Mouse (Mus musculus): ENCODE results near the gene Tekt3.

- TF ChIP-seq CTCF (IDR thresholded peaks at IDR 0.05; ENCODE audit: low read depth, low read length) (no peak), GATA1 (IDR thresholded peaks at IDR 0.05; ENCODE audit: borderline replicate concordance, low read length) (no peak), POLR2AphosphoS5 (IDR thresholded peaks at IDR 0.05; ENCODE audit: insufficient replicate concordance, low read depth, low read length) (no peak), GATA2 (IDR thresholded peaks at IDR 0.05; ENCODE audit: borderline replicate concordance, low read depth, low read length) (no peak), TAL1 (conservative IDR thresholded peaks at IDR 0.05; ENCODE audit: low read depth, low read length) (no peak)
These were observed 47.8 kb downstream of the Tekt3 start for GRCm38 (mm10) chr11:63109230-63109775.

All from G1E (cell line).